Mouse (Mus musculus): Measurements from ENCODE around the gene Gm9844.
"Not testable (repeated sequence)": the region's sequence is repeated elsewhere in the genome, so short reads cannot be mapped to it uniquely, and the experiment has no call there.

The Gm9844 gene

GRCm38 (mm10) chr7:24861913-24862312 is at the start of gene Gm9844:
Gm9844 (plus strand) TSS chr7:24862213.
- in situ Hi-C loops (cut with MseI, MboI): no loop called here

DNA sequence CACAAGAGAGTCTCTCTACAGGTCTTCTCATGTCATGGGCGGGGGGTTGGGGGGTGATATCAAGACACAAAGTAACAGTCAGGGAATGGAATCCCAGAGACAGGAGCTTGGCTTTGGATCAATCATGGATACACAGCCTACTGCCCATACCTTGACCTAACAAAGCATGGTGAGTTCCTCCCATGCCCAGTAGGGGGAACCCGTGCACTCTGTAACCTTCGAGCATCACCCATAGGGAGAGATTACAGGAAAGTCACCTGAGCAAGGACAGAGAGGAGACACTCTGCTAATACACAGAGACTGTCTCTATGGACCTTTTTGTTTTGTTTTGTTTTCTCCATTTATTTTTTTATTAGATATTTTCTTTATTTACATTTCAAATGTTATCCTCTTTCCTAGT is 44.5 kb upstream of the Gm9844 start:
- in situ Hi-C loops (cut with MseI, MboI): loop anchor here in 1 of 2 experiments (10.0 kb wide), 1 partner anchor 147 kb away; no protein-coding TSS in a partner anchor

DNA sequence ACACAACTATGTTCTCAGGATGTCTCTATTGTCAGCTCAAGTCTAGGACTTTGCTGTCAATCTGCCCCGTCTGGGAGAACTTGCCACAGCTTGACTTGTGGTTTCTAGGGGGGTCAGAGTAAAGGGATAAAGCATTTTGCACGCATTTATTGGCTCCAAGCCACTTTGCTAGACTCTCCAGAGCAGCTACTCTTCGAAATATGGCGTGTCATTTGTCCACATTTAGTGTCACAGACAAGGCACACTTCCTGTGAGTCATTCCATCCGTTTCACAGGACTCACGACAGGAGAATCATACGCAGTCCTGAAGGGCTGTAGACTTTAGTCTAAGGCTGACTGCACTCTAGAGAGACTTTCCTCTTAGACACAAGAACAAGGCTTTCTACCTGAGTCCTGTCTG is 37.6 kb upstream of the Gm9844 start:
- in situ Hi-C loops (cut with MseI, MboI): loop anchor here in 1 of 2 experiments (10.0 kb wide), 1 partner anchor 140 kb away; no protein-coding TSS in a partner anchor

DNA sequence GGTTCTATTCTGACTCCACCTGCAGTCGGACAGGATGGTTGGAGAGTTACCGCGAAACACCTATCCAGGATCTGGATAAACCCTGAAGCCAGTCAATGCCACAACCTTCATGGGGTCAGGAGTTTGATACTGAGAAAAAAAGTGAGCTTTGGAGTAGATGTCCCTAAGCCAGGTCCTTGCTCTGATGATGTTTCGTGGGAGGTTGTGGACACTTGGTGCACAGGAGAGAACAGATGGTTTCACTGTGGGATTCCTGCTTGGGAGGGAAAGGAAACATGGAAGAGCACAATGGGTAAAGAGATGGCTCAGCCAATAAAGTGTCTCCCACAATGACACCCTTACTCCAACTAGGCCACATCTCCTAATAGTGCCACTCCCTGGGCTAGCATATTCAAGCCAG is 34.8 kb upstream of the Gm9844 start:
- in situ Hi-C loops (cut with MseI, MboI): loop anchor here in 1 of 2 experiments (10.0 kb wide), 1 partner anchor 138 kb away; no protein-coding TSS in a partner anchor

- in situ Hi-C loops (cut with MseI, MboI): loop anchor here in 1 of 2 experiments (10.0 kb wide), 1 partner anchor 736 kb away; no protein-coding TSS in a partner anchor
Observed at GRCm38 (mm10) chr7:24838732-24839409, 23.1 kb upstream of the Gm9844 start.

- in situ Hi-C loops (cut with MseI, MboI): loop anchor here in 1 of 2 experiments (10.0 kb wide), 1 partner anchor 735 kb away; no protein-coding TSS in a partner anchor
Observed at GRCm38 (mm10) chr7:24839410-24839808, 22.6 kb upstream of the Gm9844 start.

DNA sequence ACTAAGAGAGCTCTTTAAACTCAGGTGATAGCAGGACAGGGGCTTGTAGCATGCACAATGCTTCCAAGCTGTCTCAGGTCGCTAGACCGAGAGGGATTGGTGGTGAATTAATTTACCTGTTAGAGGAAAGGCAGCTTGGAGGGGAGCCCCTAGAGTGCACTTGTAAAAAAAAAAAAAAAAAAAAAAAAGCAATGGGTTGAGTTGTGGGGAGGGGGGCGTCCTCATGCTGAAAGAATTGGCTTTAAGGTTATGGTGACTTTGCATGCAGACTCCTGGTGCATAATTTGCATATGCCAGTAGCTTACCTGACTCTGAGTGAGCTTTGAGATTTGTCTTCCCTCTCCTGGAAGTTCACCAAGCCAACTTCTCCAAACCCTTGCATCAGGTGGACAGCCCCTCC is 21.7 kb upstream of the Gm9844 start:
- in situ Hi-C loops (cut with MseI, MboI): no loop called here

DNA sequence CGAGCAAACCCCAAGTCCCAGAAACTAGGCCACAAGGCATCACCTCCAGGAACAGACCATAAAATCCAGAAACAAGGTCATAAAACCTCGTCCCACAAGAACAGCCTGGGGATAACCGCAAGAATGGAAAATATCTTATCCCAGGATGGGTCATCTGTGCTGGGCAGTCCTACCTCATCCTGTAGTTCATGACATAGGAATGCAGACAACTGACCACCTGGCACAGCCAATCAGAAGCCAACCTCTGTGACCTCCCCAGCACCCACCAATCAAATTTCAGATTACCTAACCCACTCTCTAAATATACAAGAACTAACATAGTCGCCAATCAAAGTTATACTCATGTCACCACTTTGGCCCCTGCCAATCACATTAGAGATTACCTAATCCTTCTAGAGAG is 21.0 kb upstream of the Gm9844 start:
- in situ Hi-C loops (cut with MseI, MboI): no loop called here

DNA sequence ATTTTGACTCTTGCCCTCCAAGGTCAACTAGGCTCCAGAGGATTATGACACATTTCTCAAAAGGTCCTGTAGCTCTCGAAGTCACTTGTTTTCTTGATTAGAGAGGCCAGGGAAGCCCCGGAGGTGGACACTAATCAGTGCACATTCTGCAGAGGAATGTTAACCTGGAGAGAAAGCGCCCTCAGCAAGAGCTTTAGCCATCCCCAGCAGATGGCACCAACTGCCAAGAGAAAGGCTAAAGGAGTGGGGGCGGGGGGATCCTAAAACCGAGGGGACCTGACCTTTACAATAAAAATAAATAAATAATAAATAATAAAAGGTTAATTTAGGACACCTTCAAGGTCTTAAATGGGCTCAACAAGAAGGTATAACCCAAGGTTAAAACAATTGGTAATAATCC is 17.9 kb upstream of the Gm9844 start:
- in situ Hi-C loops (cut with MseI, MboI): no loop called here

DNA sequence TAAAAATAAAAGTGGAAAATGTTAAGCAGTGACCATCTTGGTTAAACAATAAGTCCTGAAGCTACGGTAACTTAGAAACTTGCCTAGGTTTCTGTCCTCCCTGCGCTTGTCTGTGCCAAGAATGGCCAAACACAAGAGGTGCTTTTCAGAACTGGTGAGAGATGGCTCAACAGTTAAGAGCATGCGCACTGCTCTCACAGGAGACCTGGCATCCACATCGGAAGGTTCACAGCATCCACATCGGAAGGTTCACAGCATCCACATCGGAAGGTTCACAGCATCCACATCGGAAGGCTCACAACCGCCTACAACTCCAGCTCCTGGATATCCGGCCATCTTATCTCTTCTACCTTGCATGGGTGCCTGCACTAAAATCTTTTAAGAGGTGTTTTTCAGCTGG is 16.8 kb upstream of the Gm9844 start:
- in situ Hi-C loops (cut with MseI, MboI): no loop called here

DNA sequence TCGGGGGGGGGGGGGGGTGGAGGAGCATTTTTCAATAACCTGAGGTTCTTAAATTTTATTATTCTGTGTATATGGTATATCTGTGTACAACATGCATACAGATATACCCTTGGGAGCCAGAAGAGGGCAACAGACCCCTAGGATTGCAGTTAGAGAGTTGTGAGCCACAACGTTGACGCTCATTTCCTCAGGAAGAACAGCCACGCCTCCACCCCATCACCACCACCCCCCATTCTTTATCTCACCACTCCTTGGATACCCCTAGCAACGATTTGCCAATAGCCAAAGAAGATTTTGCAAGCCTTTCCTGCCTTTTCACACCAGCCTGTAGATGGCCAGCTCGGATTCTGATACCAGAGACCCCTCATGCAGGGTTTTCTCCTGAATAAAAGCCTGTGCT is 16.3 kb upstream of the Gm9844 start:
- in situ Hi-C loops (cut with MseI, MboI): no loop called here

DNA sequence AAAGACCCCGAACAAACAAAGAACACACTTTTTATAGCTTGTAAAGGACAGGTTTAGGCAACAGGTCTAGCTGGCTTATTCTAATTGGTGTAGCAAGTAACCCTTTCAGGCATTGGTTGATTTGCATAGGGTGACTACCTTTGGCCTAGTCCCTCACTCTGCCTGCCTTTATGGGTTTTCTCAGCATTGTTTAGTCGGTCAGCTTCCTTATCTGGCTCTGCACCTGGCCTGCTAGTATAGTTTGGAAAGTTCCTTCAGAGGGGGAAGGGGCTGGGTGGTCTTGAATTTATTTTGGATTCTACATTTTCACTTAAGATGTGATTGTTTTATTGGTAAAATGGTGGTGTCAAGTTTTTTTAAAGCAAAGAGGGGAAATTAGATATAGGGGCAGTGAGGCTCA is 15.4 kb upstream of the Gm9844 start:
- in situ Hi-C loops (cut with MseI, MboI): not testable (repeated sequence)

- in situ Hi-C loops (cut with MseI, MboI): no loop called here
Observed at GRCm38 (mm10) chr7:24850162-24850561, 11.9 kb upstream of the Gm9844 start.

DNA sequence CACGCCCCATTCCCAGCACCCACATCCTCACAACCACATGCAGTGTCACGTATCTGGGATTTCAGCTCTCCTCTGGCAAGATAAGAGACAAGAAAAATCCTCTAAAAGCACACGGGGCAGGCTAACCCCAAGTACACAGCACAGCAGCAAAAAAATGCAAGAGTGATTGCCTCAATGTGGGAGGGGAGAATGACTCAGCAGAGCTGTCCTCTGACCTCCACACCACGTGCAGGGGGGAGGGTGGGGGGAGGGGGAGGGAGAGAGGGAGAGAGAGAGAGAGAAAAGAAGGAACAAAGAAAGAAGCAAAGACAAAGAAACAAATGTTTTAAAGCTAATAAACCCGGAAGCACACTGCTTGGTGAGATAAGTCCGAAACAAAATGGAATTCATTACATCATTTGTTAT is 11.1 kb upstream of the Gm9844 start:
- in situ Hi-C loops (cut with MseI, MboI): no loop called here

- in situ Hi-C loops (cut with MseI, MboI): no loop called here
Observed at GRCm38 (mm10) chr7:24851596-24852325, 10.3 kb upstream of the Gm9844 start.

DNA sequence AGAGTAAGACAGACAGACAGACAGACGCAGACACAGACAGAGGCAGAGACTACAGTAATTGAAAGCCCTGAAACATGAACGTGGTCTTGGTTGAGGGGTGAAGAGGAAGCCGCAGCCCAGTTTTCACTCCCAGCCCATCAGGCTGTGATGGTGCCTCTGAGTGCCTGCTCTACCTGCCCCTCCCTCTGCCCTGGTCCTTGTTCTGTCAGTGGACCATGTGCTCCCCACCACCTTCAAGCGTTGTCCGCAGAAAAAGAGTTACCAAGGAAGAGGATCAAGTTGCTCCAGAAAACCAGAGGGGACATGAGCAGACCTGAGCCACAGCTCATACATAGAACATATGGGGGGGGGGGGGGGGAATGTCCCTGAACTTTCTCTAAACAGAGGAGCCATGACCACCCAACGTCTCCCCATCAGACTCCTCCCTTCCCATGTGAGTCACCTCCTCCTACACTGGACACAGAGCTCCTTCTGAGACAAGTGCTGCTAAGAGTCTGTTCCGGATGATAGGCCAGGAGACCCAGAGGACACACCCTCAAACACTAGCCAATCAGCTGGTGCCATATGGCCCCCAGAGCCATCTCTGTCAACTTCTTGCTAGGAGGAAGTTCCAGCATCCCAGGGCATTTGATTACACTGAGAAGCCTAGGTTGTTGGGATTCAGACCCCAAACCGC is 9.3 kb upstream of the Gm9844 start:
- in situ Hi-C loops (cut with MseI, MboI): no loop called here

GRCm38 (mm10) chr7:24853233-24853563 is 8.8 kb upstream of the Gm9844 start:
- in situ Hi-C loops (cut with MseI, MboI): no loop called here

DNA sequence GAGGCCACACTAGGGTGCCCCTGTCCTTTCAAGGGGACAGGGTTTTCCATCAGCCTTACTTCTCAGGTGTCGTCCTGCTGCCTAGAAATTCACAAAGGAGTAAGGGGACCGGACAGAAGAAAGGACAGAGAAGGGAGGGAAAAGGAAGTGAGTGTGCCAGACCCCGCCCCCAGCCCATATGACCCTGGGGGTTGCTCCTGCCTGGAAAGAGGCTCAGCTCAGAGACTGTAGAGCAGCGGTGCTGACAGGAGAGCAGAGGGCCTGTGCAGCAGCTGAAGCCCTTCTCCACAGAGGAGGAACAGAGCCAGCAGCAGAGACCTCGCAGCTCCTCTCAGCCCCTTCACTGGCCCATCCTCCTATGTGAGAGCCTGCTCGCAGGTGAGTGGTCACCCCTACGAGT is 8.3 kb upstream of the Gm9844 start:
- in situ Hi-C loops (cut with MseI, MboI): no loop called here

- in situ Hi-C loops (cut with MseI, MboI): no loop called here
Observed at GRCm38 (mm10) chr7:24856460-24857120, 5.4 kb upstream of the Gm9844 start.

- in situ Hi-C loops (cut with MseI, MboI): no loop called here
Observed at GRCm38 (mm10) chr7:24859234-24859633, 2.8 kb upstream of the Gm9844 start.

- in situ Hi-C loops (cut with MseI, MboI): no loop called here
Observed at GRCm38 (mm10) chr7:24862853-24863252, 840 bp downstream of the Gm9844 start.

DNA sequence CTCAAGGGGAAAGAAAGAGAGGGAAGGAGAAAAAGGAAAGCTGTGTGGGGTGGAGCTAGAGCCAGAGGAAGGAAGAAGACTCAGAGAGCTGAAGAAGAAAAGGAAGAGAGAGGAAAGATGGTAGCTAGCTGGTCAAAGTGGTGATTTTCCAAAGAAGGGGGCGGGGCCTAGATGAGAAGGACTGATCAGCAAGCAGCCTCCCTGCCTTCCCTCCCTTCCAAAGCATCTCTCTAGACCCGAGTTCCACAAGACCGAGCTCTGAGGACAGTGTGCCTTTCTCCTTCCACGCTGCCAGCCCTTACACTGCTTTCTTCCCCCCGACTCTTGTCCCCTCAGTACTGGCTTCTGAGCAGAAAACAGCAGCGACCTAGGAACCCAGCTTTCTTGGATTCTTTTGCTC is 2.1 kb downstream of the Gm9844 start:
- in situ Hi-C loops (cut with MseI, MboI): no loop called here
